Mouse (Mus musculus) liver, embryonic 14.5 days (tissue): ENCODE data around the gene Disp1. TPM values are rescaled to one million over a fixed set of nuclear protein-coding genes. Genes with fewer than 3 reads are reported as not detected.

Source experiments
- ATAC-seq: fragments of 200-750 bp; cut with Nextera tagmentation; 2 replicates; pipeline ENCODE4 v1.8.0; 2017; ENCODE audit warnings: moderate number of reproducible peaks, mild to moderate bottlenecking, moderate library complexity; ENCODE audit not compliant: insufficient read depth
- DNase-seq, 3 experiments: peaks; one replicate each; pipeline ENCODE4 v3.0.0-alpha.2; 2012 to 2013; ENCODE audit warnings: low read depth in 3 of 3, low spot score in 3 of 3
- H3K27ac ChIP-seq: fragments of 300-500 bp; sonication (generic); 2 replicates; pipeline ENCODE4 v1.5.1; 2014; ENCODE audit warnings: moderate library complexity, mild to moderate bottlenecking, control low read depth, inconsistent platforms
- H3K27me3 ChIP-seq: fragments of 300-500 bp; sonication (generic); 2 replicates; pipeline ENCODE4 v1.6.1; 2014; ENCODE audit warnings: mild to moderate bottlenecking, low read length, moderate library complexity; ENCODE audit not compliant: control insufficient read depth, insufficient read depth
- H3K36me3 ChIP-seq: fragments of 300-500 bp; sonication (generic); replicated peaks from 2 replicates; pipeline ENCODE4 v1.6.1; 2014; ENCODE audit warnings: low read depth; ENCODE audit not compliant: control insufficient read depth, insufficient read depth
- H3K4me1 ChIP-seq, 2 experiments: fragments of 200-500 bp in 1 of 2; fragments of 300-500 bp in 1 of 2; sonication (generic) in 1 of 2; replicated peaks; 2 replicates each; pipeline ENCODE4 v1.6.1; 2012 to 2014; ENCODE audit warnings: antibody characterized with exemption in 1 of 2, inconsistent platforms in 1 of 2, low read length in 1 of 2; ENCODE audit not compliant: control insufficient read depth in 2 of 2, insufficient read depth in 2 of 2
- H3K4me2 ChIP-seq: fragments of 300-500 bp; sonication (generic); 2 replicates; pipeline ENCODE4 v1.6.1; 2014; ENCODE audit warnings: low read depth, mild to moderate bottlenecking, control low read depth, moderate library complexity
- H3K4me3 ChIP-seq, 2 experiments: fragments of 200-500 bp in 1 of 2; fragments of 300-500 bp in 1 of 2; sonication (generic) in 1 of 2; 2 replicates each; pipeline ENCODE4 v1.5.1; 2012 to 2014; ENCODE audit warnings: low read depth in 2 of 2, low read length in 2 of 2, mild to moderate bottlenecking in 2 of 2, control low read depth in 1 of 2, inconsistent platforms in 1 of 2, moderate library complexity in 1 of 2; ENCODE audit not compliant: insufficient read depth in 1 of 2
- H3K9ac ChIP-seq: fragments of 300-500 bp; sonication (generic); replicated peaks from 2 replicates; pipeline ENCODE4 v1.6.1; 2014; ENCODE audit warnings: mild to moderate bottlenecking, control low read depth, moderate library complexity
- H3K9me3 ChIP-seq: fragments of 300-500 bp; sonication (generic); 2 replicates; pipeline ENCODE4 v1.6.1; 2016; ENCODE audit warnings: low read length, mixed read lengths; ENCODE audit not compliant: control insufficient read depth
- CTCF ChIP-seq: IDR thresholded peaks from 2 replicates; pipeline ENCODE4 v1.5.1; 2016; ENCODE audit warnings: antibody characterized with exemption, low read depth, control low read depth
- EP300 ChIP-seq: IDR thresholded peaks from 2 replicates; pipeline ENCODE4 v1.6.1; 2016; ENCODE audit warnings: antibody characterized with exemption, low read depth
- WGBS: fragments of 180-500 bp; shearing (Covaris S2); extraction: QIAGEN DNeasy Blood & Tissue Kit; methylation state at CpG from one replicate; pipeline ENCODE4 v1.1.7; 2014; ENCODE audit not compliant: insufficient replicate concordance; 5-methylcytosine and 5-hydroxymethylcytosine counted together
- polyA plus RNA-seq, 2 experiments: library from polyadenylated mRNA; depleted of rRNA in 1 of 2; stranded (reverse) in 1 of 2; unstranded in 1 of 2; fragments of >200 nt; fragmentation: Nextera tagmentation in 1 of 2; extraction: Ambion mirVana in 1 of 2; gene quantifications; 2 replicates each; pipeline versions ENCODE4 v1.2.1 to v1.2.3; 2012 to 2014

Disp1 gene
- polyA plus RNA-seq, 2 experiments, result 2.0 to 2.4 TPM

DNA sequence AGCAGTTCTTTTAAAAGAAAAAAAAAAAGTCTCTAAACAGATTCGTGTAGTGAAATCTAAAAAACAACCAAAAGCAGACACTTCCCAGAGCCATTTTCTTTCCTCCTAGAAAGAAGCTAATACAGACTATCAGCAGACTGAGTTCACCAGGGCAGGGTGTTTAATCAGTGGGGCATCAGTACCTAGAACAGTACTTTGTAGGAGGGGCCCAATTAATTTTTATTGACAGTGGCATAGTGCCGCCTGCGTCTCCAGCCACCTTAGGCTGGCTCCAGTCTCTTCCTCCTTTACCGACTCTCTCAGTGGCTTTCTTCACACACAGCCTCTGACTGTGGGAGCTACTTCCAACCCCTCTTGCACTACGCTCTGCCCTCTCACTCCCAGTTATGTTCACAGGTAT, 121.1 kb downstream of the Disp1 start:
- Histone ChIP-seq H3K9me3 (no peaks in the 10 kb centered on the region), H3K36me3 (no peaks in the 10 kb centered on the region), H3K27me3 (no peaks in the 10 kb centered on the region), H3K4me1 (no peaks in the 10 kb centered on the region), H3K9ac (no peak overlapping the region), H3K4me2 (no peak overlapping the region), H3K27ac (no peak overlapping the region), H3K4me3 (no peak overlapping the region)
- WGBS, result 69% methylated on average over 5 of the region's 5 CpGs
- TF ChIP-seq CTCF (no peak), EP300 (no peak)
- DNase-seq (no peak), ATAC-seq (no peak)

DNA sequence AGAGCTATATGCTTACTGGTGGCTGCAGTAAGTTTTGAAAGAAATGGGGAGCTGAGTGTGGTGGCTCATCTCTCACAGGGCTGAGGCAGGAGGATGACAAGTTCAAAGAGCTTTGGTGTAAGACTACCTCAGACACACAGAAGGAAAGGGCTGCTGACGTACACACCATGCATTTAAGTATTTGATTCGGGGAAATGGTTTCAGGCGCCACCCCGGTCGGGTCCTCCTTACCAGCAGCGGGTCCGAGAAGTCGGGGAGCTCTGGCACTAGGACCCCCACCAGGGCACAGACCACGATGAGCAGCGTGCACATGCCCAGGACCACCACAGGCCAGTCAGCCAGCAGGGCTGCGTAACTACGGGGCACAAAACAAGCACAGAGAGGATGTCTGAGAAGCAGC, 121.6 kb downstream of the Disp1 start:
- Histone ChIP-seq H3K4me3 (no peak overlapping the region), H3K36me3 (no peaks in the 10 kb centered on the region), H3K27ac (no peak overlapping the region), H3K27me3 (no peaks in the 10 kb centered on the region), H3K4me2 (no peak overlapping the region), H3K9ac (no peak overlapping the region), H3K4me1 (no peaks in the 10 kb centered on the region), H3K9me3 (no peaks in the 10 kb centered on the region)
- WGBS, result 83% methylated on average over 12 of the region's 12 CpGs
- DNase-seq (no peak), ATAC-seq (no peak)
- no peak for TF ChIP-seq EP300
- no peak for TF ChIP-seq CTCF

DNA sequence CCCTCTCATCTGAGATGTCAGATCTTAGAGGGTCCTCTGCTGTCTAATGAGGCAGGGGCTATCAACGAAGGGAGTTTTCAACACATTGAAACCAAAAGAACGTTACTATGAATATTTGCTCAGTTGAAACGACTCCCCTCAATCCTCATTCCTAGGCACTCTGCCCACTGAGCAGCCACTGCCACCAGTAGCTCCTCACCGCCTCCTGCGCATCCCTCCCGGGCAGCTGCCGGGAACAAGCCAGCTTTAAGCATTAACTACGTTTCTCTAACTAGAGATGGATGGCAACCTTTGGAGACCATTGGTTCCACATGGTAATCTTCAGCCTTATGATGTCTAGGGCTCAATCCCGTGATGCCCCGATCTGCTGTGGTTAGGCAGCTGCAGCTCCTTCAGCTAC, 123.7 kb downstream of the Disp1 start:
- H3K4me3 ChIP-seq, result no peak overlapping the region
- ATAC-seq (no peak), DNase-seq (no peak)
- WGBS, result 77% methylated on average over 10 of the region's 10 CpGs
- no peak for TF ChIP-seq EP300
- TF ChIP-seq CTCF, result no peak
- no peak overlapping the region for H3K27ac ChIP-seq
- no peaks in the 10 kb centered on the region for H3K36me3 ChIP-seq
- no peaks in the 10 kb centered on the region for H3K4me1 ChIP-seq
- no peak overlapping the region for H3K9ac ChIP-seq
- no peaks in the 10 kb centered on the region for H3K27me3 ChIP-seq
- no peak overlapping the region for H3K4me2 ChIP-seq
- no peaks in the 10 kb centered on the region for H3K9me3 ChIP-seq

DNA sequence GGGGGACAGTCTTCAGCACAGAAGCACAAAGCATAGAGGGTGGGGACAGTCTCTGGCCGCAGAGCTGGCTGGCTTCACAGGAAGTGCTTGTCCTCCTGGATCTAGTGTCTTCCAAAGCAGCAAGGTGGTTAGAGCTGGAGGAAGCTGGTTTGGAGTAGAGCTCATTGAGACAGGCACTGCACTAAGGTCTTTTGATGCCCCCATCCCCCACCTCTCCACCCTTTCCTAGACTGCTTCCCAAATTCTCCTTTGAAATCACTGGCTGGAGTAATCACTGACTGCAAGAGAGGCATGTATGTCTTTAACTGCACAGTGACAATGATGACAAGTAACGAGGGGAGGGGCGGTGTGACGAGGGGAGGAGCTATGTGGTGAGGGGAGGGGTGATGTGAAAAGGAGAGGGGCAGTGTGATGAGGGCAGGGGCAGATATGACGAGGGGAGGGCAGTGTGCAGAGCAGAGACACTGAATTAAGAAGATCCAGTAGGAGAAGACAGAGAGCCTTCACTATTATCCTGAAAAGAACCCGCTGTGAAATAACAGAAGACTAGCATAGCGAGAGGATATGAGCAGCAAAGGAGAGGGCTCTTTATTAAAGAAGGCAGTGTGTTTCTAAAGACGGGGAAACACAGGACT, 125.8 kb downstream of the Disp1 start:
- Histone ChIP-seq H3K9me3 (no peaks in the 10 kb centered on the region), H3K4me2 (no peak overlapping the region), H3K9ac (no peak overlapping the region), H3K27ac (no peak overlapping the region), H3K4me1 (no peaks in the 10 kb centered on the region), H3K27me3 (no peaks in the 10 kb centered on the region), H3K36me3 (no peaks in the 10 kb centered on the region), H3K4me3 (no peak overlapping the region)
- DNase-seq (no peak), ATAC-seq (no peak)
- WGBS, result 67% methylated on average over 8 of the region's 8 CpGs
- TF ChIP-seq CTCF, result no peak
- no peak for TF ChIP-seq EP300

DNA sequence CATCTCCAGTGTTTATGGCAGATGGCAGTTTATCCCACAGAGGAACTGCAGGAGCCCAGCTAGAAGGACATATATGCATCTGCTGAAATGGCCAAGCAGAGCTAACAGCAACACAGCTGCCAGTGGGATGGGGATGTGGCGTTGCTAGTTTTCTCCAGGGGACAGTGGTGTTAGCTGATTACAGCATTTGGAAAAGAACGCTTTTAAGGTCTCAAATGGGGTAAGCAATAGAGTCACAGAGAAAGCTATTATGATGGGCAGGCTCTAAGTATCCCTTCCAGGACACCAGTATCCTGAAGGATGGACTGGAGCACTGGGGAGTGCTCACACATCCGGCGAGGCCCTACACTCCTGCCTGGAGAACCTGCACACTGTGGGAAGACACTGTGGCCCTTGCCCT, 129.0 kb downstream of the Disp1 start:
- ATAC-seq (no peak), DNase-seq (no peak)
- no peak overlapping the region for H3K4me2 ChIP-seq
- WGBS, result 81% methylated on average over 4 of the region's 4 CpGs
- no peak for TF ChIP-seq CTCF
- TF ChIP-seq EP300, result no peak
- H3K4me3 ChIP-seq, result no peak overlapping the region
- H3K9me3 ChIP-seq, result no peaks in the 10 kb centered on the region
- no peaks in the 10 kb centered on the region for H3K27me3 ChIP-seq
- H3K27ac ChIP-seq, result no peak overlapping the region
- no peaks in the 10 kb centered on the region; the same call in 1 of the 2 replicates for H3K36me3 ChIP-seq
- no peaks in the 10 kb centered on the region for H3K4me1 ChIP-seq
- H3K9ac ChIP-seq, result no peak overlapping the region
